Comparison of ENCODE assay signal across 14 mouse cellular contexts in the genomic region with DNA sequence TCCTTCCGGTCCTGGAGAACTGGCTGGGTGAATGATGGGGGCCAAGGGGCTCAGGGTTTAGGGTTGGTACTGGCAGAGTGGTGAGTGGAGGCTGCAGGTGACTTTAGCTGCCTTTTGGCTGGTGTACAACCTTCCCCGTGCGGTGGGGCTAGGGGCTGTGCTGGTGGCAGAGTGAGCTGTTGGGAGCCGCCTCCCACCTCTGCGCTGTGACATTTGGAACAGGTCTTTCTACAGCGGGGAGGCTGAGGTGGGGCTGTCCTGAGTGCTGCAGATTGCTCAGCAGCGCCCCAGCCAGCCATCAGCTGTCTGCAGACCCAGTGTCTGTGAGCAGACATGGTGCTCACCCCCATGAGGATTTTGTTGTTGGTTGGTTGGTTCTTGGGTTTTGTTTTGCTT. TPM values are rescaled to one million over a fixed set of nuclear protein-coding genes. Genes with fewer than 3 reads are reported as not detected.
A peak's percentile ranks its signal among the peaks of the same experiment; 100 is the strongest.
DNase-seq lines count a peak whose midpoint lies in the region; ATAC-seq lines count a peak whose summit lies in the region.
"Had no signal": no experiment of that assay in that cellular context is flagged by ENCODE, and none has a peak within 500 bp of the region (broad histone marks: within the 10 kb centered on the region; RNA-seq: fewer than 3 reads in every experiment).

No protein-coding gene starts in this region.

- peak overlapping the region; percentile 14 for H3K4me2 ChIP-seq in heart, embryonic 16.5 days (ENCODE audit: low read depth, low read length)
- H3K4me2 ChIP-seq in forebrain, embryonic 12.5 days, result peak overlapping the region; percentile 89
- peak overlapping the region; percentile 99 for H3K4me2 ChIP-seq in hindbrain, embryonic 13.5 days
- H3K4me2 ChIP-seq in neural tube, embryonic 12.5 days (replicated peaks), result peak overlapping the region; percentile 88

- intact Hi-C loops in heart, postnatal 36 days (cut with DNase I), result no loop called here
- intact Hi-C loops in left cerebral cortex, postnatal 25 days (cut with DNase I), result loop anchor here (2.0 kb wide), 1 partner anchor 17 kb away; no protein-coding TSS in a partner anchor

- no peaks in the 10 kb centered on the region for H3K36me3 ChIP-seq in heart, embryonic 16.5 days (ENCODE audit: control insufficient read depth, insufficient read depth)
- H3K36me3 ChIP-seq in forebrain, embryonic 12.5 days (replicated peaks), result peaks cover 57% of the 10 kb centered on the region
- peaks cover 57% of the 10 kb centered on the region for H3K36me3 ChIP-seq in hindbrain, embryonic 13.5 days
- H3K36me3 ChIP-seq in neural tube, embryonic 12.5 days, result peaks cover 49% of the 10 kb centered on the region

- H3K27me3 ChIP-seq in heart, embryonic 16.5 days (ENCODE audit: control insufficient read depth, insufficient read depth, low read length), result peaks cover 45% of the 10 kb centered on the region
- H3K27me3 ChIP-seq in forebrain, embryonic 12.5 days, result peaks cover 5% of the 10 kb centered on the region
- no peaks in the 10 kb centered on the region for H3K27me3 ChIP-seq in hindbrain, embryonic 13.5 days
- peaks cover 22% of the 10 kb centered on the region for H3K27me3 ChIP-seq in neural tube, embryonic 12.5 days (replicated peaks)

- H3K9me3 ChIP-seq in heart, embryonic 16.5 days (replicated peaks; ENCODE audit: control insufficient read depth, low read length), result no peaks in the 10 kb centered on the region
- no peaks in the 10 kb centered on the region for H3K9me3 ChIP-seq in forebrain, embryonic 12.5 days
- no peaks in the 10 kb centered on the region for H3K9me3 ChIP-seq in hindbrain, embryonic 13.5 days
- H3K9me3 ChIP-seq in neural tube, embryonic 12.5 days, result no peaks in the 10 kb centered on the region

- WGBS in heart, embryonic 16.5 days, result 24% methylated on average over 7 of the region's 7 CpGs
- WGBS in forebrain, embryonic 12.5 days, result 55% methylated on average over 7 of the region's 7 CpGs
- WGBS in hindbrain, embryonic 13.5 days, result 32% methylated on average over 7 of the region's 7 CpGs
- 19% methylated on average over 7 of the region's 7 CpGs for WGBS in neural tube, embryonic 12.5 days

- no peak overlapping the region for H3K9ac ChIP-seq in heart, embryonic 16.5 days (ENCODE audit: low read length)
- peak overlapping the region; percentile 53; the same call in 1 of the 2 replicates for H3K9ac ChIP-seq in forebrain, embryonic 12.5 days
- H3K9ac ChIP-seq in hindbrain, embryonic 13.5 days, result peak overlapping the region; percentile 100
- peak overlapping the region; percentile 46; the same call in 1 of the 2 replicates for H3K9ac ChIP-seq in neural tube, embryonic 12.5 days
- H3K9ac ChIP-seq: liver, embryonic 14.5 days had no signal

- no peak overlapping the region for H3K27ac ChIP-seq in heart, embryonic 16.5 days (ENCODE audit: low read length)
- 0 out of 2 replicates have a peak overlapping the region, but pooled peaks have one; percentile 25 for H3K27ac ChIP-seq in forebrain, embryonic 12.5 days
- H3K27ac ChIP-seq in hindbrain, embryonic 13.5 days, result peak overlapping the region; percentile 69
- no peak overlapping the region for H3K27ac ChIP-seq in neural tube, embryonic 12.5 days
- H3K27ac ChIP-seq: liver, embryonic 14.5 days; stomach, postnatal 0 days had no signal

- H3K4me3 ChIP-seq in heart, embryonic 16.5 days (ENCODE audit: low read length), result no peak overlapping the region
- peak overlapping the region; percentile 66; the same call in 1 of the 2 replicates for H3K4me3 ChIP-seq in forebrain, embryonic 12.5 days (replicated peaks)
- H3K4me3 ChIP-seq in hindbrain, embryonic 13.5 days, result peak overlapping the region; percentile 91
- H3K4me3 ChIP-seq in neural tube, embryonic 12.5 days, result peak overlapping the region; percentile 31

- no peak for ATAC-seq in heart, embryonic 16.5 days (replicated peaks; ENCODE audit: extremely low read depth, insufficient read depth, low FRiP score)
- ATAC-seq in forebrain, embryonic 12.5 days (ENCODE audit: low FRiP score), result no peak
- no peak for ATAC-seq in hindbrain, embryonic 13.5 days (ENCODE audit: low FRiP score)
- no peak for ATAC-seq in neural tube, embryonic 12.5 days (ENCODE audit: low FRiP score, low read depth)
- ATAC-seq: activated CD4-positive, CD25-positive, alpha-beta regulatory T cell, adult 4 months had no signal

- no peak for DNase-seq in heart, postnatal 36 days
- DNase-seq in gastrocnemius, adult 18-20 months (ENCODE audit: low spot score), result no peak
- no peak for DNase-seq in embryo, embryonic 11 days
- no peak for DNase-seq in left cerebral cortex, postnatal 25 days (ENCODE audit: low spot score in 2 of 2)
- DNase-seq: right cerebral cortex, postnatal 4 days had no signal

- peaks cover 29% of the 10 kb centered on the region for H3K4me1 ChIP-seq in heart, embryonic 16.5 days (ENCODE audit: control insufficient read depth, insufficient read depth, low read length)
- H3K4me1 ChIP-seq in forebrain, embryonic 12.5 days, result peaks cover 53% of the 10 kb centered on the region
- H3K4me1 ChIP-seq in hindbrain, embryonic 13.5 days (replicated peaks), result peaks cover 83% of the 10 kb centered on the region
- peaks cover 51% of the 10 kb centered on the region for H3K4me1 ChIP-seq in neural tube, embryonic 12.5 days

RNA-seq across cellular contexts. Expression of a gene that starts 16.7 kb away (rescaled TPM):
- 1.2 and 1.3 TPM in 2 replicates for polyA plus RNA-seq in heart, embryonic 16.5 days (2015; fragmentation: Nextera tagmentation; extraction: Ambion mirVana)
- 10 to 100 TPM; 20.5 to 21.6 TPM for total RNA-seq in heart, postnatal 36 days (2021)
- polyA plus RNA-seq in forebrain, embryonic 12.5 days (2016; fragmentation: Nextera tagmentation; extraction: Ambion mirVana), result 10.6 and 12.0 TPM in 2 replicates
- 14.6 and 15.6 TPM in 2 replicates for polyA plus RNA-seq in hindbrain, embryonic 13.5 days (2015; fragmentation: Nextera tagmentation; extraction: Ambion mirVana)
- polyA plus RNA-seq in neural tube, embryonic 12.5 days (2016; fragmentation: Nextera tagmentation; extraction: Ambion mirVana), result 10.4 and 12.6 TPM in 2 replicates
- total RNA-seq in gastrocnemius, adult 18-20 months (2021), result under 1 TPM in 1 of 2 experiments, not detected in 1; 0.12 TPM
- 100 to 1,000 TPM; 268 to 278 TPM for total RNA-seq in left cerebral cortex, postnatal 25 days (2021)
- total RNA-seq: neutrophil, adult 5-6 weeks had no signal
- polyA plus RNA-seq: activated CD4-positive, CD25-positive, alpha-beta regulatory T cell, adult 4 months had no signal

RNA-seq across cellular contexts. Expression of a gene that starts 19.7 kb away (rescaled TPM):
- 0.62 and 1.2 TPM in 2 replicates for polyA plus RNA-seq in heart, embryonic 16.5 days (2015; fragmentation: Nextera tagmentation; extraction: Ambion mirVana)
- under 1 TPM; 0.65 to 0.75 TPM for total RNA-seq in heart, postnatal 36 days (2021)
- polyA plus RNA-seq in forebrain, embryonic 12.5 days (2016; fragmentation: Nextera tagmentation; extraction: Ambion mirVana), result 4.8 TPM in 2 replicates
- polyA plus RNA-seq in hindbrain, embryonic 13.5 days (2015; fragmentation: Nextera tagmentation; extraction: Ambion mirVana), result 5.6 and 6.5 TPM in 2 replicates
- 1.3 and 3.8 TPM in 2 replicates for polyA plus RNA-seq in neural tube, embryonic 12.5 days (2016; fragmentation: Nextera tagmentation; extraction: Ambion mirVana)
- not detected for total RNA-seq in gastrocnemius, adult 18-20 months (2021)
- 10 to 100 TPM in 1 of 2 experiments, 1 to 10 TPM in 1; 9.6 to 10.1 TPM for total RNA-seq in left cerebral cortex, postnatal 25 days (2021)
- total RNA-seq: ES-E14; neutrophil, adult 5-6 weeks had no signal
- polyA plus RNA-seq: activated CD4-positive, CD25-positive, alpha-beta regulatory T cell, adult 4 months had no signal

RNA-seq across cellular contexts. Expression of a gene that starts 22.3 kb away (rescaled TPM):
- 157 and 169 TPM in 2 replicates for polyA plus RNA-seq in heart, embryonic 16.5 days (2015; fragmentation: Nextera tagmentation; extraction: Ambion mirVana)
- 100 to 1,000 TPM; 127 to 143 TPM for total RNA-seq in heart, postnatal 36 days (2021)
- polyA plus RNA-seq in forebrain, embryonic 12.5 days (2016; fragmentation: Nextera tagmentation; extraction: Ambion mirVana), result 47.2 and 56.8 TPM in 2 replicates
- polyA plus RNA-seq in hindbrain, embryonic 13.5 days (2015; fragmentation: Nextera tagmentation; extraction: Ambion mirVana), result 45.8 and 46.2 TPM in 2 replicates
- 61.5 and 61.7 TPM in 2 replicates for polyA plus RNA-seq in neural tube, embryonic 12.5 days (2016; fragmentation: Nextera tagmentation; extraction: Ambion mirVana)
- 10 to 100 TPM; 49.8 to 49.9 TPM for total RNA-seq in gastrocnemius, adult 18-20 months (2021)
- 10 to 100 TPM; 73.6 to 86.0 TPM for total RNA-seq in left cerebral cortex, postnatal 25 days (2021)

RNA-seq across cellular contexts. Expression of a gene that starts 50.8 kb away (rescaled TPM):
- polyA plus RNA-seq in heart, embryonic 16.5 days (2015; fragmentation: Nextera tagmentation; extraction: Ambion mirVana), result 87.9 and 88.7 TPM in 2 replicates
- total RNA-seq in heart, postnatal 36 days (2021), result 10 to 100 TPM; 87.6 to 87.9 TPM
- 121 and 125 TPM in 2 replicates for polyA plus RNA-seq in forebrain, embryonic 12.5 days (2016; fragmentation: Nextera tagmentation; extraction: Ambion mirVana)
- 121 and 126 TPM in 2 replicates for polyA plus RNA-seq in hindbrain, embryonic 13.5 days (2015; fragmentation: Nextera tagmentation; extraction: Ambion mirVana)
- polyA plus RNA-seq in neural tube, embryonic 12.5 days (2016; fragmentation: Nextera tagmentation; extraction: Ambion mirVana), result 135 and 136 TPM in 2 replicates
- 10 to 100 TPM; 48.2 to 49.0 TPM for total RNA-seq in gastrocnemius, adult 18-20 months (2021)
- total RNA-seq in left cerebral cortex, postnatal 25 days (2021), result 100 to 1,000 TPM; 165 to 173 TPM

RNA-seq across cellular contexts. Expression of a gene that starts 50.9 kb away (rescaled TPM):
- polyA plus RNA-seq in heart, embryonic 16.5 days (2015; fragmentation: Nextera tagmentation; extraction: Ambion mirVana), result 6.8 and 7.6 TPM in 2 replicates
- total RNA-seq in heart, postnatal 36 days (2021), result 1 to 10 TPM; 3.1 to 3.2 TPM
- 29.8 and 34.2 TPM in 2 replicates for polyA plus RNA-seq in forebrain, embryonic 12.5 days (2016; fragmentation: Nextera tagmentation; extraction: Ambion mirVana)
- 32.2 and 37.4 TPM in 2 replicates for polyA plus RNA-seq in hindbrain, embryonic 13.5 days (2015; fragmentation: Nextera tagmentation; extraction: Ambion mirVana)
- 26.3 and 28.1 TPM in 2 replicates for polyA plus RNA-seq in neural tube, embryonic 12.5 days (2016; fragmentation: Nextera tagmentation; extraction: Ambion mirVana)
- total RNA-seq in gastrocnemius, adult 18-20 months (2021), result 1 to 10 TPM; 3.5 to 5.0 TPM
- 10 to 100 TPM; 17.4 to 18.9 TPM for total RNA-seq in left cerebral cortex, postnatal 25 days (2021)

Comparison
In these comparisons a context has a peak if more than half of its experiments do, and no peak if none do; other contexts are left out.
1. H3K27ac ChIP-seq: peak in forebrain, embryonic 12.5 days (single experiment) and hindbrain, embryonic 13.5 days (single experiment); none in heart, embryonic 16.5 days (single experiment) and neural tube, embryonic 12.5 days (single experiment).
2. H3K4me2 ChIP-seq: peak in every context shown above with its lines; median percentile 99 in hindbrain, embryonic 13.5 days; 89 in forebrain, embryonic 12.5 days; 88 in neural tube, embryonic 12.5 days; 14 in heart, embryonic 16.5 days.